Mouse (Mus musculus) central nervous system, embryonic 18 days (tissue): ENCODE data around the gene Gtsf1. TPM values are rescaled to one million over a fixed set of nuclear protein-coding genes. Genes with fewer than 3 reads are reported as not detected.

ENCODE experiments used
- polyA plus RNA-seq: library from polyadenylated mRNA; depleted of rRNA; stranded (reverse); fragments of >200 nt; gene quantifications from 2 replicates; pipeline ENCODE4 v1.2.3, GENCODE M21; 2012; rRNA removed

Gtsf1 gene
- 0.15 TPM in 1 of 2 replicates, not detected in the other for polyA plus RNA-seq

GRCm38 (mm10) chr15:103430241-103430640, at the start of gene Gtsf1:
Gene Gtsf1 (minus strand): TSS chr15:103430470.

GRCm38 (mm10) chr15:103453551-103454218, 23.4 kb upstream of the Gtsf1 start, which contains the start of gene Nckap1l:
Gene Nckap1l (plus strand): TSS chr15:103453794.

GRCm38 (mm10) chr15:103448369-103448768, 18.1 kb upstream of the Gtsf1 start, which contains the start of gene Gtsf2:
Gene Gtsf2 (minus strand): TSS chr15:103448469.

GRCm38 (mm10) chr15:103366376-103367149, 63.7 kb downstream of the Gtsf1 start, which contains the start of gene Itga5:
Gene Itga5 (minus strand): TSS chr15:103366763.

Other genes starting within 250 kb of the Gtsf1 start
- 86.8 and 91.8 TPM in 2 replicates for gene Cbx5, start 190.7 kb downstream of the Gtsf1 start, polyA plus RNA-seq
- gene Hnrnpa1, start 190.0 kb downstream of the Gtsf1 start, polyA plus RNA-seq: 1,022 and 1,097 TPM in 2 replicates
- gene Nfe2, start 172.1 kb downstream of the Gtsf1 start, polyA plus RNA-seq: 0.25 and 0.32 TPM in 2 replicates
- gene Copz1, start 157.8 kb downstream of the Gtsf1 start, polyA plus RNA-seq: 160 and 164 TPM in 2 replicates
- gene Gpr84, start 119.9 kb downstream of the Gtsf1 start, polyA plus RNA-seq: 0.27 and 0.31 TPM in 2 replicates
- gene Zfp385a, start 90.4 kb downstream of the Gtsf1 start, polyA plus RNA-seq: 20.7 and 25.0 TPM in 2 replicates
- gene Itga5, start 63.7 kb downstream of the Gtsf1 start, polyA plus RNA-seq: 5.1 and 6.9 TPM in 2 replicates
- 0.25 TPM in 1 of 2 replicates, not detected in the other for gene Gtsf2, start 18.0 kb upstream of the Gtsf1 start, polyA plus RNA-seq
- gene Nckap1l, start 23.3 kb upstream of the Gtsf1 start, polyA plus RNA-seq: 1.7 and 2.0 TPM in 2 replicates
- gene Pde1b, start 72.6 kb upstream of the Gtsf1 start, polyA plus RNA-seq: 89.9 and 93.7 TPM in 2 replicates
- 107 and 113 TPM in 2 replicates for gene Ppp1r1a, start 107.5 kb upstream of the Gtsf1 start, polyA plus RNA-seq
- not detected in 2 replicates for gene Glycam1, start 134.6 kb upstream of the Gtsf1 start, polyA plus RNA-seq